Mouse (Mus musculus): ENCODE data around the gene Sox10.

DNA sequence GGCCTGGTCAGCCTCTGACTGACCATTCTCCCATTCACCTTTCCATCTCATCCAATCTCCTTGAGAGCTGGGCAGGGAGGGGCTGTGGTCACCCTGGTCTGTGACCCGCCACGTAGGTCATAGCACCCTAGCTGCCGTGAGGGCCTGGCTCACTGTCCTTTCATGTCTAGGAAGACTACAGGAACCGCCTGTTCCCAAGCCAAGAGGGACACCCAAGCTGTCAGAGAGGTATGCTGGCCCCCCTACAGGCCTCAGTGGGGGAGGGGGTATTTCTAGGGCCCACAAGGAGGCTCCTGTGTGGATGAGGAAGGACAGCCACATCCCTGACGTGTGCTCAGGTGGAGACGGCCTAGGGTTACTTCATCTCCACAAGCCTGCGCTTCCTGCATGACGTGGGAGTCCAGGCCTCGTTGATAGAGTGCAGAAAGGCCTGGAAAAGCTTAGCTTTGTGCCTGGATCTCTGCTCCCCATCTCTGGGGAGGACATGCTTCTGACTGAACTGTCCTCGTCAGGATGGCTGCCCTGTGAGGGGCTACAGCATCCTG lies 40.6 kb downstream of the Sox10 start:
- TF ChIP-seq CTCF (IDR thresholded peaks at IDR 0.05; ENCODE audit: insufficient read depth, low read length) (no peak), POLR2A (IDR thresholded peaks at IDR 0.05; ENCODE audit: borderline replicate concordance, extremely low read depth, low read depth, low read length) (no peak)
